Mouse (Mus musculus): ENCODE results near the gene Taf9b. TPM values are rescaled to one million over a fixed set of nuclear protein-coding genes. Genes with fewer than 3 reads are reported as not detected.
A peak's percentile ranks its signal among the peaks of the same experiment; 100 is the strongest.
"Not testable (repeated sequence)": the region's sequence is repeated elsewhere in the genome, so short reads cannot be mapped to it uniquely, and the experiment has no call there.

Gene Taf9b
- polyA plus RNA-seq (2014; fragmentation: Nextera tagmentation; extraction: Ambion mirVana): 23.4 and 24.7 TPM in 2 replicates

GRCm38 (mm10) chrX:106221058-106221457, at the start of gene Taf9b:
Gene Taf9b (minus strand): TSS chrX:106221158.
- no peaks in the 10 kb centered on the region for H3K9me3 ChIP-seq (ENCODE audit: control insufficient read depth, low read length)
- peak within 1 kb of the TSS in 1 of 2 experiments; percentile 77; a peak in 1 of 4 replicates for H3K27ac ChIP-seq (replicated peaks in 1 of 2; ENCODE audit: control insufficient read depth in 1 of 2, insufficient read depth in 1 of 2, low read depth in 2 of 2, low read length in 2 of 2)
- no peak for ATAC-seq (ENCODE audit: insufficient number of reproducible peaks, insufficient read depth, low FRiP score, low read depth)
- peak within 1 kb of the TSS; percentile 62 to 93; a peak in 3 of 4 replicates for H3K4me3 ChIP-seq (ENCODE audit: control insufficient read depth in 1 of 2, insufficient read depth in 1 of 2, low read depth in 1 of 2, low read length in 2 of 2)
- no peaks in the 10 kb centered on the region for H3K36me3 ChIP-seq (ENCODE audit: control insufficient read depth, insufficient read depth, low read length)
- H3K27me3 ChIP-seq (ENCODE audit: control insufficient read depth, insufficient read depth, low read length): no peaks in the 10 kb centered on the region
- WGBS: 83% methylated on average over 25 of the region's 25 CpGs
- H3K4me1 ChIP-seq (ENCODE audit: control insufficient read depth in 2 of 2, insufficient read depth in 2 of 2, low read length in 2 of 2): no peaks in the 10 kb centered on the region
- peak within 1 kb of the TSS; percentile 78; the same call in 1 of the 2 replicates for H3K9ac ChIP-seq (ENCODE audit: low read length)
- peak within 1 kb of the TSS; percentile 62 for H3K4me2 ChIP-seq (ENCODE audit: low read length)

GRCm38 (mm10) chrX:106255276-106255675, 34.3 kb upstream of the Taf9b start, which contains the start of gene Fnd3c2:
Gene Fnd3c2 (minus strand): TSS chrX:106255376.
- Histone ChIP-seq H3K4me1 (ENCODE audit: control insufficient read depth in 2 of 2, insufficient read depth in 2 of 2, low read length in 2 of 2) (no peaks in the 10 kb centered on the region), H3K9ac (ENCODE audit: low read length) (no peak within 1 kb of the TSS), H3K27me3 (ENCODE audit: control insufficient read depth, insufficient read depth, low read length) (no peaks in the 10 kb centered on the region), H3K4me2 (ENCODE audit: low read length) (no peak within 1 kb of the TSS), H3K9me3 (ENCODE audit: control insufficient read depth, low read length) (no peaks in the 10 kb centered on the region), H3K4me3 (ENCODE audit: control insufficient read depth in 1 of 2, insufficient read depth in 1 of 2, low read depth in 1 of 2, low read length in 2 of 2) (no peak within 1 kb of the TSS), H3K36me3 (ENCODE audit: control insufficient read depth, insufficient read depth, low read length) (no peaks in the 10 kb centered on the region), H3K27ac (replicated peaks in 1 of 2; ENCODE audit: control insufficient read depth in 1 of 2, insufficient read depth in 1 of 2, low read depth in 2 of 2, low read length in 2 of 2) (no peak within 1 kb of the TSS)
- WGBS: 79% methylated on average over 4 of the region's 4 CpGs
- no peak for ATAC-seq (ENCODE audit: insufficient number of reproducible peaks, insufficient read depth, low FRiP score, low read depth)

GRCm38 (mm10) chrX:106219171-106220032, 1.6 kb downstream of the Taf9b start:
- Histone ChIP-seq H3K36me3 (ENCODE audit: control insufficient read depth, insufficient read depth, low read length) (no peaks in the 10 kb centered on the region), H3K9ac (ENCODE audit: low read length) (peak overlapping the region; percentile 78), H3K9me3 (ENCODE audit: control insufficient read depth, low read length) (no peaks in the 10 kb centered on the region), H3K4me3 (ENCODE audit: control insufficient read depth in 1 of 2, insufficient read depth in 1 of 2, low read depth in 1 of 2, low read length in 2 of 2) (peak overlapping the region; percentile 62 to 93), H3K27me3 (ENCODE audit: control insufficient read depth, insufficient read depth, low read length) (no peaks in the 10 kb centered on the region), H3K27ac (replicated peaks in 1 of 2; ENCODE audit: control insufficient read depth in 1 of 2, insufficient read depth in 1 of 2, low read depth in 2 of 2, low read length in 2 of 2) (peak overlapping the region; percentile 67 to 77), H3K4me2 (ENCODE audit: low read length) (peak overlapping the region; percentile 62), H3K4me1 (ENCODE audit: control insufficient read depth in 2 of 2, insufficient read depth in 2 of 2, low read length in 2 of 2) (no peaks in the 10 kb centered on the region)
- 21% methylated on average over 54 of the region's 60 CpGs for WGBS
- ATAC-seq (ENCODE audit: insufficient number of reproducible peaks, insufficient read depth, low FRiP score, low read depth): peak; percentile 85

- Histone ChIP-seq H3K4me3 (ENCODE audit: control insufficient read depth in 1 of 2, insufficient read depth in 1 of 2, low read depth in 1 of 2, low read length in 2 of 2) (no peak overlapping the region), H3K27me3 (ENCODE audit: control insufficient read depth, insufficient read depth, low read length) (no peaks in the 10 kb centered on the region), H3K4me2 (ENCODE audit: low read length) (no peak overlapping the region), H3K4me1 (ENCODE audit: control insufficient read depth in 2 of 2, insufficient read depth in 2 of 2, low read length in 2 of 2) (no peaks in the 10 kb centered on the region), H3K36me3 (ENCODE audit: control insufficient read depth, insufficient read depth, low read length) (peaks cover 24% of the 10 kb centered on the region), H3K27ac (replicated peaks in 1 of 2; ENCODE audit: control insufficient read depth in 1 of 2, insufficient read depth in 1 of 2, low read depth in 2 of 2, low read length in 2 of 2) (no peak overlapping the region), H3K9me3 (ENCODE audit: control insufficient read depth, low read length) (no peaks in the 10 kb centered on the region), H3K9ac (ENCODE audit: low read length) (no peak overlapping the region)
- ATAC-seq (ENCODE audit: insufficient number of reproducible peaks, insufficient read depth, low FRiP score, low read depth): no peak
- 88% methylated on average over 2 of the region's 2 CpGs for WGBS
Measured at GRCm38 (mm10) chrX:106209100-106209499, 11.9 kb downstream of the Taf9b start.

GRCm38 (mm10) chrX:106198904-106199303, 22.1 kb downstream of the Taf9b start:
- no peaks in the 10 kb centered on the region for H3K9me3 ChIP-seq (ENCODE audit: control insufficient read depth, low read length)
- H3K4me3 ChIP-seq (ENCODE audit: control insufficient read depth in 1 of 2, insufficient read depth in 1 of 2, low read depth in 1 of 2, low read length in 2 of 2): no peak overlapping the region
- no peaks in the 10 kb centered on the region for H3K27me3 ChIP-seq (ENCODE audit: control insufficient read depth, insufficient read depth, low read length)
- no peak overlapping the region for H3K27ac ChIP-seq (replicated peaks in 1 of 2; ENCODE audit: control insufficient read depth in 1 of 2, insufficient read depth in 1 of 2, low read depth in 2 of 2, low read length in 2 of 2)
- 77% methylated on average over 5 of the region's 5 CpGs for WGBS
- H3K9ac ChIP-seq (ENCODE audit: low read length): no peak overlapping the region
- H3K36me3 ChIP-seq (ENCODE audit: control insufficient read depth, insufficient read depth, low read length): peaks cover 93% of the 10 kb centered on the region
- no peak overlapping the region for H3K4me2 ChIP-seq (ENCODE audit: low read length)
- no peaks in the 10 kb centered on the region for H3K4me1 ChIP-seq (ENCODE audit: control insufficient read depth in 2 of 2, insufficient read depth in 2 of 2, low read length in 2 of 2)
- ATAC-seq (ENCODE audit: insufficient number of reproducible peaks, insufficient read depth, low FRiP score, low read depth): no peak

- WGBS: 54% methylated on average over 5 of the region's 5 CpGs
- no peaks in the 10 kb centered on the region for H3K4me1 ChIP-seq (ENCODE audit: control insufficient read depth in 2 of 2, insufficient read depth in 2 of 2, low read length in 2 of 2)
- H3K9ac ChIP-seq (ENCODE audit: low read length): no peak overlapping the region
- H3K9me3 ChIP-seq (ENCODE audit: control insufficient read depth, low read length): no peaks in the 10 kb centered on the region
- H3K27ac ChIP-seq (replicated peaks in 1 of 2; ENCODE audit: control insufficient read depth in 1 of 2, insufficient read depth in 1 of 2, low read depth in 2 of 2, low read length in 2 of 2): no peak overlapping the region
- H3K4me2 ChIP-seq (ENCODE audit: low read length): no peak overlapping the region
- H3K27me3 ChIP-seq (ENCODE audit: control insufficient read depth, insufficient read depth, low read length): no peaks in the 10 kb centered on the region
- no peak for ATAC-seq (ENCODE audit: insufficient number of reproducible peaks, insufficient read depth, low FRiP score, low read depth)
- no peak overlapping the region for H3K4me3 ChIP-seq (ENCODE audit: control insufficient read depth in 1 of 2, insufficient read depth in 1 of 2, low read depth in 1 of 2, low read length in 2 of 2)
- peaks cover 97% of the 10 kb centered on the region for H3K36me3 ChIP-seq (ENCODE audit: control insufficient read depth, insufficient read depth, low read length)
Measured at GRCm38 (mm10) chrX:106197308-106197707, 23.6 kb downstream of the Taf9b start.

- H3K9me3 ChIP-seq (ENCODE audit: control insufficient read depth, low read length); ATAC-seq (ENCODE audit: insufficient number of reproducible peaks, insufficient read depth, low FRiP score, low read depth); H3K27ac ChIP-seq (replicated peaks in 1 of 2; ENCODE audit: control insufficient read depth in 1 of 2, insufficient read depth in 1 of 2, low read depth in 2 of 2, low read length in 2 of 2); H3K9ac ChIP-seq (ENCODE audit: low read length); H3K27me3 ChIP-seq (ENCODE audit: control insufficient read depth, insufficient read depth, low read length); H3K4me3 ChIP-seq (ENCODE audit: control insufficient read depth in 1 of 2, insufficient read depth in 1 of 2, low read depth in 1 of 2, low read length in 2 of 2); H3K4me2 ChIP-seq (ENCODE audit: low read length); H3K4me1 ChIP-seq (ENCODE audit: control insufficient read depth in 2 of 2, insufficient read depth in 2 of 2, low read length in 2 of 2): not testable (repeated sequence)
- 77% methylated on average over 6 of the region's 6 CpGs for WGBS
- H3K36me3 ChIP-seq (ENCODE audit: control insufficient read depth, insufficient read depth, low read length): peaks cover 91% of the 10 kb centered on the region
Measured at GRCm38 (mm10) chrX:106194361-106194760, 26.6 kb downstream of the Taf9b start.

Measured in heart, embryonic 14.5 days (tissue).